Mouse (Mus musculus): ENCODE results near the gene Smg7. TPM values are rescaled to one million over a fixed set of nuclear protein-coding genes. Genes with fewer than 3 reads are reported as not detected.

Gene Smg7
- polyA plus RNA-seq, 1 experiment = not detected

- H3K27ac ChIP-seq (ENCODE audit: insufficient read depth, low read depth, low read length) = peak overlapping the region; percentile 88
- TF ChIP-seq POLR2A (IDR thresholded peaks at IDR 0.05; ENCODE audit: insufficient read depth, low read depth, low read length) = no peak
- TF ChIP-seq CTCF (IDR thresholded peaks at IDR 0.05; ENCODE audit: insufficient read depth, low read depth, low read length) = no peak
Measured at GRCm38 (mm10) chr1:152817794-152818193, 84.7 kb downstream of the Smg7 start.

GRCm38 (mm10) chr1:152817027-152817769, 85.2 kb downstream of the Smg7 start:
- Histone ChIP-seq H3K4me3 (ENCODE audit: insufficient read depth, low read depth, low read length) (no peak overlapping the region), H3K4me1 (ENCODE audit: control insufficient read depth, insufficient read depth, low read length) (peaks cover 26% of the 10 kb centered on the region), H3K27ac (ENCODE audit: insufficient read depth, low read depth, low read length) (peak overlapping the region; percentile 39; the same call in 1 of the 2 replicates)
- 36% methylated on average over 12 of the region's 12 CpGs for WGBS
- TF ChIP-seq POLR2A (IDR thresholded peaks at IDR 0.05; ENCODE audit: insufficient read depth, low read depth, low read length) (no peak), CTCF (IDR thresholded peaks at IDR 0.05; ENCODE audit: insufficient read depth, low read depth, low read length) (no peak; the same call in 1 of the 2 replicates)

More at GRCm38 (mm10) chr1:152817794-152818193, 84.7 kb downstream of the Smg7 start:
- WGBS = 7% methylated on average over 10 of the region's 10 CpGs
- peaks cover 26% of the 10 kb centered on the region for H3K4me1 ChIP-seq (ENCODE audit: control insufficient read depth, insufficient read depth, low read length)
- no peak overlapping the region for H3K4me3 ChIP-seq (ENCODE audit: insufficient read depth, low read depth, low read length)

GRCm38 (mm10) chr1:152815265-152815701, 87.2 kb downstream of the Smg7 start:
- no peak for TF ChIP-seq POLR2A (IDR thresholded peaks at IDR 0.05; ENCODE audit: insufficient read depth, low read depth, low read length)
- TF ChIP-seq CTCF (IDR thresholded peaks at IDR 0.05; ENCODE audit: insufficient read depth, low read depth, low read length) = peak; percentile 19; the same call in 1 of the 2 replicates
- no peak overlapping the region for H3K27ac ChIP-seq (ENCODE audit: insufficient read depth, low read depth, low read length)
- 33% methylated on average over 7 of the region's 7 CpGs for WGBS
- no peak overlapping the region for H3K4me3 ChIP-seq (ENCODE audit: insufficient read depth, low read depth, low read length)
- peaks cover 26% of the 10 kb centered on the region for H3K4me1 ChIP-seq (ENCODE audit: control insufficient read depth, insufficient read depth, low read length)

GRCm38 (mm10) chr1:152810533-152811439, 91.7 kb downstream of the Smg7 start:
- Histone ChIP-seq H3K4me3 (ENCODE audit: insufficient read depth, low read depth, low read length) (no peak overlapping the region), H3K4me1 (ENCODE audit: control insufficient read depth, insufficient read depth, low read length) (peaks cover 10% of the 10 kb centered on the region), H3K27ac (ENCODE audit: insufficient read depth, low read depth, low read length) (no peak overlapping the region)
- TF ChIP-seq POLR2A (IDR thresholded peaks at IDR 0.05; ENCODE audit: insufficient read depth, low read depth, low read length) = no peak
- TF ChIP-seq CTCF (IDR thresholded peaks at IDR 0.05; ENCODE audit: insufficient read depth, low read depth, low read length) = no peak
- 74% methylated on average over 13 of the region's 13 CpGs for WGBS

- H3K4me3 ChIP-seq (ENCODE audit: insufficient read depth, low read depth, low read length) = no peak overlapping the region
- no peak overlapping the region for H3K27ac ChIP-seq (ENCODE audit: insufficient read depth, low read depth, low read length)
- TF ChIP-seq CTCF (IDR thresholded peaks at IDR 0.05; ENCODE audit: insufficient read depth, low read depth, low read length) (no peak), POLR2A (IDR thresholded peaks at IDR 0.05; ENCODE audit: insufficient read depth, low read depth, low read length) (no peak)
- H3K4me1 ChIP-seq (ENCODE audit: control insufficient read depth, insufficient read depth, low read length) = peaks cover 3% of the 10 kb centered on the region
- 56% methylated on average over 8 of the region's 8 CpGs for WGBS
Measured at GRCm38 (mm10) chr1:152809541-152810252, 92.7 kb downstream of the Smg7 start.

- H3K4me1 ChIP-seq (ENCODE audit: control insufficient read depth, insufficient read depth, low read length) = peaks cover 3% of the 10 kb centered on the region
- no peak overlapping the region for H3K4me3 ChIP-seq (ENCODE audit: insufficient read depth, low read depth, low read length)
- H3K27ac ChIP-seq (ENCODE audit: insufficient read depth, low read depth, low read length) = no peak overlapping the region
- TF ChIP-seq CTCF (IDR thresholded peaks at IDR 0.05; ENCODE audit: insufficient read depth, low read depth, low read length) (no peak), POLR2A (IDR thresholded peaks at IDR 0.05; ENCODE audit: insufficient read depth, low read depth, low read length) (no peak)
- WGBS = 91% methylated on average over 2 of the region's 2 CpGs
Measured at GRCm38 (mm10) chr1:152808392-152808680, 94.1 kb downstream of the Smg7 start.

- WGBS = 84% methylated on average over 18 of the region's 18 CpGs
- Histone ChIP-seq H3K4me3 (ENCODE audit: insufficient read depth, low read depth, low read length) (no peak overlapping the region), H3K27ac (ENCODE audit: insufficient read depth, low read depth, low read length) (no peak overlapping the region), H3K4me1 (ENCODE audit: control insufficient read depth, insufficient read depth, low read length) (peaks cover 3% of the 10 kb centered on the region)
- TF ChIP-seq POLR2A (IDR thresholded peaks at IDR 0.05; ENCODE audit: insufficient read depth, low read depth, low read length) = no peak
- TF ChIP-seq CTCF (IDR thresholded peaks at IDR 0.05; ENCODE audit: insufficient read depth, low read depth, low read length) = no peak
Measured at GRCm38 (mm10) chr1:152807619-152808391, 94.6 kb downstream of the Smg7 start.

GRCm38 (mm10) chr1:152804907-152805306, 97.5 kb downstream of the Smg7 start:
- TF ChIP-seq POLR2A (IDR thresholded peaks at IDR 0.05; ENCODE audit: insufficient read depth, low read depth, low read length) (no peak), CTCF (IDR thresholded peaks at IDR 0.05; ENCODE audit: insufficient read depth, low read depth, low read length) (no peak)
- Histone ChIP-seq H3K27ac (ENCODE audit: insufficient read depth, low read depth, low read length) (no peak overlapping the region), H3K4me1 (ENCODE audit: control insufficient read depth, insufficient read depth, low read length) (peaks cover 3% of the 10 kb centered on the region), H3K4me3 (ENCODE audit: insufficient read depth, low read depth, low read length) (no peak overlapping the region)
- 87% methylated on average over 6 of the region's 6 CpGs for WGBS

All from olfactory bulb, adult 2 months (tissue).